Mouse (Mus musculus): ENCODE results near the gene Fstl4.

The Fstl4 gene

DNA sequence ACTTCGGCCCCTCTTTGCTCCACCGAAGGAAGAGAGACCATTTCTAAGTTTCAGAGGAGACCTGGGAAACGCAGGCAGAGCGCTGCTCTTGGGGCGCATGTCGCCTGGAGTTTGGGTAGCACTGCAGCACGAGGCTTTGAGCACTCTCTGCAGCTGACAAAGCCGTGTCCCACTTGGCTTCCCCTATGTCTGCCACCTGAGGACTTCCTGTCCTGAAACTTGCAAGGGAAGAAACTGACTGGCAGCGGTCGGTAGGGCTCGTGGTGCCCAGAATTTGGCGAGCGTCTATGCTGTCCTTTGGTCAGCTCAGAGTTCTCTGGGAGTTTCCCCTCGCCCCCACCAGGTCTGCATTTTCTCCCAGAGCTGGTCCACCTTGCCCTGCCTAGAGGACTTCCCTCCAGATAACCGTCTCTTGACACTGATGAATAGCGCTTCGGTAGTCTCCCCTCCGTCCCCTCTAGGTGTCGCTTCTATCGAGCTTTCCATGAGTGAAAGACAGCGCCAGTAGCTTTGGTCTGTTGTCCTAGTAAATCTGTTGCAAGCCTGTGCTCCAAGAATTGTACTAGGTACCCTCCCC is 1.3 kb downstream of the Fstl4 start:
- no peak for DNase-seq (ENCODE audit: extremely low spot score, low read depth, low spot score)

DNA sequence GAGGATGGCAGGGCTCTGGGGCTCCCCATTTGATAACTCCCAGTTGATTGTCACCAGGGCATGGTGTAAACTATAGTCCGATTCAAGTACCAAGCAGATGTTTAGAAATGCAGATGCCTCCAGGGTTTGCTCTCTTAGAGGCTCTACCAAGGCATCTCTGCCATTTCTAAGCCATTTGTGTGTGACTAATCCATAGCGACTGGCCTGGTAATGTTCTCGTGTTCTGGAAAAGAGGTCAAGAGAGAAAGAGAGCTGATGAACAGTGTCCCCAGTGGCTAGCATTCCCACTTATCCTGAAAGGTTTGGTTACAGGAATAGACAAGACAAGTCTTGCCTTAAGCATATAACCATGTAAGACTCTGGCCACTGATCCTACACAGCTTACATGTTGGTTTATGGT is 3.5 kb downstream of the Fstl4 start:
- no peak for DNase-seq (ENCODE audit: extremely low spot score, low read depth, low spot score)

DNA sequence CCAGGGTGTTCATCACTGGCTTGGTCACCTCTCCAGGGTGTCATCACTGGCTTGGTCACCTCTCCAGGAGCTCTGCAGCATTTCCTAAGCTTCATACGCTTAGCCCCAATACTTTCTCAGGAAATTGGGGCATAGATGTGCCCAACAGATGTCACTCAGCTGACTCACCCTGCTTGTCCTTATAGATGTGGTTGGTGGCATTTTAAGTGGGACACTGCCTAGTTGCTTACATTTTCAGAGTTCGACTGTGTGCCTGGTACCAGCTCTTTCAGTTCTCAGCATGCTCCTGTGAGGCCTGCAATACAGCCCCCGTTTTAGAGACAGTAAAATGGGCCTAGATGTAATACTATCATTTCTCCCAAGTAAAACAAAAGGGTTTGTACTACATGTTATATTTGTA is 8.6 kb downstream of the Fstl4 start:
- no peak for DNase-seq (ENCODE audit: extremely low spot score, low read depth, low spot score)

DNA sequence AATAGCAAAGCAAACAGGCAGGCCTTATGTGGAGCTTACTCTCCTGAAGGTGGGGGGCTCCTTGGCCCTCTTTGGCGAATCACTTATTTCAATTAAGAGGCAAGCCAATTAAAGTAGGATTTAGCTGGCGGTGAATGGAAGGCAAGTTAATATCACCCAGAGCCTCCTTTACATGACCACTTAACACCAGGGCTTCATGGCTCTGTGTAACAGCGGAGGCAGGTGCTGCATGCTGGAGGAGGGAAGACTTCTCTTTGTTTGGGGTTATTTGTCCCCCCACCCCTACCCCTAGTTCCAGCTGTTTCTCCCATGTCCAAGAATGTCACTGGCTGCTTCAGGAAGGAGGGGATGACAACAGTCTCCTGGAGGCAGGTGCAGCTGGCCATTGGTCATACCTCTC is 10.9 kb downstream of the Fstl4 start:
- DNase-seq (ENCODE audit: extremely low spot score, low read depth, low spot score) = no peak

DNA sequence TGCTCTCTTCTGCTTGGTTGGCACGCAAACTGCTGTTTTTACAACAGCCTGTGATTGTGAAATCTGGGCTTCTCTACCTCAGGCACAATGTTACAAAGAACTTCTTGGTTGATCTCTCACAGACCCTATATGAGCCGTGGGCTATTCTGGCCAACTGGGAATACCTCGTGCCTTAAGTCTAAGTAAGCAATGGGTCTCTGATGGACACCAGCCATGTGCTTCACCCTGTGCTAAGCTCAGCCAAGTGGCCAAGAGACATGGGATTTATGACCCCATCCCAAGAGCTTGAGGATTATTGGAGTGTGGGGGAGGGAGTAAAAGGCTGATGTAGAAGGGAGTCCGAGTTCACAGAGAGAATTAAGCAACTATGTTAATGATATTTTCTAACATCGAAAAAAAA is 18.0 kb downstream of the Fstl4 start:
- DNase-seq (ENCODE audit: extremely low spot score, low read depth, low spot score) = no peak

DNA sequence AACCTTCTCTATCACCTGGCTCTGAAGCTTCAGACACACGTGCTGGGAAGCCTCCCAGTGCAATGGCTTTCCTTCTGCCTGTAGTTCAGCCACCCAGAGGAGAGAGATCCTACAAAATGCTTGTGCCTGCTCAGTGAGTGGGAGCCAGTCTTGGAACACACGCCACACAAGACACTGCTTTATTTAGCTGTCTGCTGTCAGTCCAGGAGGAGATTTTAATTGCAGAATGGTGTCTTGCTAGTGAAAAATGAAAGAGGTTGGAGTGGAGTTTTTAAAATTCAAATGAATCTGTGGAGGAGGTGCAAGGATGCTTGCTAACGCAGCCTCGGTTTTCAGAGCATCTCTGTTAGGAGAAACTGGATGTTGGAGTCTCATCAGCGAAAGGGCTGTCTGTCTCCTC is 29.9 kb downstream of the Fstl4 start:
- DNase-seq (ENCODE audit: extremely low spot score, low read depth, low spot score) = no peak

DNA sequence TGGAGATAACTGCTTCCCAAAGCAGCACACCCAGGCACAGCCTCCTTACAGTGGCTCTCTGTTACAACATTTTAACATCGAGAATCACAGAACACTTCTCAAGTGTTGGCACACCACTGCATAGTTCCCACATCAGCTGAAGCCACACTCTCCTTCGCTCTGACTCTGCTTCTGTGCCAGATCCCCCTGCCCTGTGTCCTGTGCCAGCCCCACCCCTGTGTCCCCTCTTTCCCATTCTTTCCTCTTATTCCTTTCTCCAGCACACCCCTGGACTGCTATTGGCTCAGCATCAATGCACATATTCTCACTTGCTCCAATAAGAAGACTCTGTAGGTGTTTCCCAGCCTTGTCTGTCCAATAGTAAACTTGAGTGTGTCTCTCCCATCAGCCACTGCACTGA is 45.1 kb downstream of the Fstl4 start:
- DNase-seq (ENCODE audit: extremely low spot score, low read depth, low spot score) = no peak

DNA sequence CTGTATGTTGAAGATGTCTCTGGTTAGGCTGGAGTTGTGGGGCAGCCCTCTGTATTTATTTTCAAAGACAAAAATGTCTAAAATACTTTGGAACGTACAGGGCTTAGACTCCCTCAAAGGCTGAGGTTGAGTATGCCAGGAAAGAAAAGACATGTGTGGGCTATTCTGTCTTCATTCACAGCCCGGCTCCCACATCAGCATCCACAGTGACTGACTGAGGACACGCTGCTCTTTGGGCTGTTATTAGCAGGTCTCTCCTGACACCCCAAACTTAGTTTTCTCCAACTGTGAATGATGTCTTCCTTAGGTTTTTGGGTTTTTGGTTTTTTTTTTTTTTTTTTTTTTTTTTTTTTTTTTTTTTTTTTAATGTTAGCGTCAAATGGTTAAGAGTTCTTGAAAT is 51.6 kb downstream of the Fstl4 start:
- DNase-seq (ENCODE audit: extremely low spot score, low read depth, low spot score) = no peak

DNA sequence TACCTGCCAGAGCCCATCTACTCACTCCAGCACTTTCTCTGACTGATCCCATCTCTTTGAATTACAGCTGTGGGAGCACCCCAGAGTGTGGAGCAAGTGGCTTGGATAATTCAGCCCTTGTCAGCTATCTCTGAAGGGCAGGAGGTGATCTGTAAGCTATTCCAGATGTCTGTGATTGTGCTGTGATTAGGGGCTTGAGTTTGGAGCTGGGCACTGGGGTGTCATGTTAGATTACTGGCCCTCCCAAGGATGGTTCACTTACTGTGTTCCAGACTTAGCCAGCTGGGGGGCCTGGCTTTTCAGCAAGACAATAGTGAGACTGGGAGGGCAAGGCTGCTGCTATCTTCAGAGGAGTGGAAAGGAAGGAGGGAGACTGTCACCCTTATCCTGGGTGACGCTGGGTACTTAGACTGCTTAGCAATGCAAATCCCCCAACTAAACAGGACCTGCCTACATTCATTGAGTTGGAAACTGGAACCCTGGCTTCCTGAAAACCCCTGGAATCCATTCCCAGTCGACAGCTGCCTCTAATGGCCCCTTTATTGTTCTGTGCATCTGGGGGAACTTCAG is 56.0 kb downstream of the Fstl4 start:
- no peak for DNase-seq (ENCODE audit: extremely low spot score, low read depth, low spot score)

DNA sequence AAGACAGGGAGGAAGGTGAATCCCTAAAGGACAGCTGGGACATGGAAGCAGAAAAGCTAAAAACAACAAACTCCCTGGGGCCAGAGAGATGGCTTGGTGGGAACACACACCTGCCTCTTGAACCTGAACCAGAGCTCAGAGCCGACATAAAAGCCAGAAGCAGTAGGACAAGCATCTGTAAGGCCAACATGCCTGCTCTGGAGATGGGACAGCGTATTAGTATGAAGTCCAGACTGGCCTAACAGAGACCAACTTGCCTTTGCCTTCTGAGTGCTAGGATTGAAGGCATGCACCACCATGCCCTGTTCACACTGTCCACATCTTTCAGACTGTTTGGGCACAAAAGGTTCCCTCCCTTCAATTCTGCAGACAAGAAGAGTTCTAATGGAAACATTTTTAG is 62.2 kb downstream of the Fstl4 start:
- DNase-seq (ENCODE audit: extremely low spot score, low read depth, low spot score) = no peak

DNA sequence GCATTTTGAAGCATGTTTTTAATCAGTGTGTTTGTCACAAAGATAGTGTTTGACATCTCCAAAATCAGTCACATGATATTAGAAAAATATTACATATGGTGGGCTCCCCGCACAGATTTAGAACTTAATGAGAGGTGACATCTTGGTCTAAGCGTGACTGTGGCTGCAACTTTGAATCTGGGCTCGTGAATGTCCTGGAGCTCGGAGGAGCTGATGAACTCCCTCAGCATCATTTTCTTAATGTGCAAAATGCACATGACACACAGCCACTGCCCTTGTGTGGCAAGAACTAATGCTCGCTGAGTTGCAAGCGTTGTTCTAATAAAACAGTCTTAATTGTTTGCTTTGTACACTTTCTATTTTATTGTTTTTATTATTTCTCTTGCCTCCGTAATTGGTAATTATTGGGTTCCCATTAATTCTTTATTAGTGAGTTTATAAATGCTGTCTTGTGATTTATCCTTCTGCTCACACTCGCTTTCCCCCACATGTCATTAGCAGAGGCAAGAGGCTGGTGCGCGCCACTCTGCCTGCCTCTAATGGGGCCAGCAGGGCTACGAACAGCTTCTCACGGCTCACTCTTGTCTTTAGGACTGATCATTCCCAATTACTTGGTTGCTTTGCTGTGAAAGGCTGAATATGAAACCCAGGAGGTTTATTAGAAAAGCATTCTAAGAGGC is 67.3 kb downstream of the Fstl4 start:
- peak; percentile 8 for DNase-seq (ENCODE audit: extremely low spot score, low read depth, low spot score)

DNA sequence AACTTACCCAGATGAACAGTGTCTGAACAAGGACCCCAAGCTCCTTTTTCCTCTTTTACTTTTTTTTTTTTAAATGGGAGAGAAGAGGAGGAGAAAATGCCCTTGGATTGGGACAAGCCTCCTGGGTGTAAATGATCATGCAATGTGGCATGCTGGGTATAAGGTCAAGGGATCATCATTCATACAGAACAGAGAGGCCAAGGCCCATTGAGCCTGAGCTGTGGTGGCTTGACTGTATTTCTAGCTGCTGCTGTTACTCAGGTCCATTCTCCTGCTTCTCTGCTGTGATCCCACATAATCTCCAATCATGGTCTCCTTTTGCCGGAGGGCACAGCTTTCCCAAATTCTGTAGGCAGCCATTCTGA is 67.9 kb downstream of the Fstl4 start:
- DNase-seq (ENCODE audit: extremely low spot score, low read depth, low spot score) = no peak

DNA sequence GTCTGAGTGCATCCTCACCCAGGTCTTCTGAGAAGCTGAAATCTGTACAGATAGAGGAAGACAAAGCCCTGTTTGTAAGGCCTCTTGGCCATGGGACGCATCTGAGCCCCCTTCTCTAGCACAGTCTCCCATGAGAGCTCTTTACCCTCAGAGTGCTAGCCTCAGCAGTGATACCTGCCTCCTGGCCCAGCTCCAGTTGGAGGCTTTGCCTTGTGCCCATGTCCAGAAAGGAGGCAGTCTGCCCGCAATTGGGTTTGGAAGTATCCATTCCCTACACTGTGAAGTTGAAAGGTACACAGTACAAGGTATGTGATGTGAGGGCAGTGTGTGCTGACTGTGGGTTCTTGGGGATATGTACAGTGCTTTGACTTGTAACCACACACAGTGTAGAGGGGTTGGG is 84.3 kb downstream of the Fstl4 start:
- no peak for DNase-seq (ENCODE audit: extremely low spot score, low read depth, low spot score)

DNA sequence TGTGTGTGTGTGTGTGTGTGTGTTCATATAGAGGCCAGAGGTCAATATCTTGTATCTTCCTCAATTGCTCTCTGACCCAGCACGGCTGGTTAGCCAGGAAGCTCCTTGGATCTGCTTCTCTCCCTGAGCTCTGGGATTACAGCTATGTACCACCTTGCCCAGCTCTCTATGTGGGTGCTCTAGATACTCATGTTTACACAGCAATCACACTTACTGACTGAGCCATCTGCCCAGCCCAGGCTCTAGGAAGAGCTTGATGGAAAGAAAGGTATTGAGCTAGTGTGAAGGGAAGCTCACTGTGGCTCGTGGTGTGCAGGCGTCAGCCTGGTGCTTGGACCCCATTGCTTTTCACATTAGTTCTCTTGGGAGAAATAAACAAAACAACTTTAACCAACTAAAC is 85.6 kb downstream of the Fstl4 start:
- DNase-seq (ENCODE audit: extremely low spot score, low read depth, low spot score) = no peak

DNA sequence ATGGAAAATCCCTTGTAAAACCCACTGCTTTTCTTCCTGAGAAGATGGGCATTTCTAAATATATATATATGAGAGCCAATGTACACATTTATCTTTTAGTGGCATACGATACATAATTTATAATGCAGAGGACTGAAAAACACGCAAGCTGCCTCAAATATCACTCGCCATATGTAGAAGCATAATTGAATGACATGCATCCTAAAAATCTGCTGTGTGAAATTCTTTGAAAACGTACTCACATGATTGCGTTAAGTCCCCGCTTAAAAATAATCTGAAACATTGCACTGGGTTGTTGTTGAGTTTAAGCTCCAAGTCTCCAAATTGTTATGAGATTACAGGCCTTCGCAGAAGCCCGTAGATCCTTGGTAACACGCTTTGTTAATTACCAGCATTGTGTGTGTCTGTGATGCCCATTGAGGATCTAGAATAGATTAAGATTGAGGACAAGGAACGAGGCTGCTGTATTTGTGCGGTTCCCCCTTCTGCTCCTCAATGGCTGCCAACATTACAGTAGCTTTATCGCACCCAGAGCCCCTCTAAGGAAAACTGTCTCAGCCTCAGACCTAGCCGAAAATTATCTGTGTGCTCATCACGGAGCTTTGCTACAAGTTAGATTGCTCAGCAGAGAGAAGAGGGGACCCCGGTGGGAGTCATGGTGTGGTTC is 108.5 kb downstream of the Fstl4 start:
- no peak for DNase-seq (ENCODE audit: extremely low spot score, low read depth, low spot score)

DNA sequence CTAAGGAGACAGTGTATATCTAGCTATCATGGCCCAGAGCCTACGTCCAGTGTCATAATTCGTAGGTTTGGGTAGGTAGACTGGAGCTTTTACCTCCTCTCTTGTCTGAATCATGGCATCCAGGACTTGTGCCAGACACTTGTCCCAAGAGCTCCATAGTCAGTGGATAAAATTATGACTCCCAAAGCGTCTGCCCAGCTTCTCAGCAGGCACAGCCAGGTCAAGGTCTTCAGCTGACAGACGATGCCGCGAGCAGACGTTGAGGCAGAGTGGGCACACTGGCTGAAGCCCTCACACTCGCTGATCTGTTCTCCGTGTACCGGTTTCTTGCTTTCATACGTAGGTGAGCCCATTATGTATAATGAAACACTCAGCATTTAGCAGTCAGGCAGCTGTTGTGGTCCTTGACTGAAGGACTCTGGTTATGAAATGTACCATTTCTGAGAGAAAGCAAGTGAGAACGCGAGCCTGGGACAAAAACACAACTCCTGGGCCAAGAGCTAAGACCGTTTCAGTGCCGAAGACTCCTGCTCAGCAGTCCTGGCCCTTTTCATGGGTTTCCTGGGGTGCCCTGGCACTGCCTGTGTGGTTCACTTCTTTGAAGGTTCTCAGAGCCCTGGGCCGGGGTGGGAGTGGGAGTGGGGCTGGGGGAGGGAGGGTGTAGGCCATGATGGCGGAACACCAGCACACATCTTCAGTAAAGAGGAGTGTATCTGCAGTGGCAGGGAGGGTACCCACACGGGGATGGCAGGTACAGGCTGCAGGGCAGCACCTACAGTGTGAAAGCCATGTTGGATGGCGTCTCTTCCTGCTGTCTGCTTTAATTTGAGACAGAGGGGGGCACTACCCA is 111.7 kb downstream of the Fstl4 start:
- no peak for DNase-seq (ENCODE audit: extremely low spot score, low read depth, low spot score)

DNA sequence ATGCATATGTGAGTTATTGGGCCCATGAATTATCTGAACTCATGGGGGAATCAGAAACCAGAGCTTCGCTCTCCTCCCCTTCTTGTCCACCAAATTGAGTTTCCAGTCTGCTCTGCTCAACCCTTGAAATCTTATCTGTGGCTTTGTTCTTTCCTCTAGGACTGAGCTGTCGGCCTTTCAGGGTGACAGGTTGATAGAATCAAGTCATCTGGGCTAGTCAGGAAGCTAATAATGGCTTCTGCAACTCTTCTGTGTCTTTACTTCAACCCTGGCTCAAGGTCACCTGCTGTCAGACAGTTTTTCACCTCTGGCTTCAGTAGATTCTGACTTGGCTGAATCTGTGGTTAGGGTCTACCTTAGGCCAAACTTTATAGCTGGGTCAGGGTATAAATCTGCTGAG is 113.2 kb downstream of the Fstl4 start:
- DNase-seq (ENCODE audit: extremely low spot score, low read depth, low spot score) = no peak

DNA sequence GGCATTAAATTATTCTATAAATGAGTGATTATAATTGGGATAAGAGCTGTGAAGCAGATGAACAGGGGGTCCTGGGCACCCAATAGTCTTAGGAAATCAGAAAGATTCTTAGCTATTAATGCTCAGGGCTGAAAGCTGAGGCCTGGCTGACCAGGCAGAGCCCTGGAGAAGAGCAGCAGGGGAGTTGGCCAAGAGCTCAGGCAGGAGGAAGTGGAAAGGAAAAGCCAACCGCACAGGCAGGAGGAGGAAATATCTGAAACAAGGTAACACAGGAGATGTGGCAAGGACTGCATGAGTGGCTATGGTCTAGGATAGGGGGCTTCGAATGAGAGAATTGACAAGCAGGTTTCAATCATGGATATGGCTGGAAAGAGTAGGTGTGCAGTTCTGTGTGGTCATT is 115.5 kb downstream of the Fstl4 start:
- no peak for DNase-seq (ENCODE audit: extremely low spot score, low read depth, low spot score)

DNA sequence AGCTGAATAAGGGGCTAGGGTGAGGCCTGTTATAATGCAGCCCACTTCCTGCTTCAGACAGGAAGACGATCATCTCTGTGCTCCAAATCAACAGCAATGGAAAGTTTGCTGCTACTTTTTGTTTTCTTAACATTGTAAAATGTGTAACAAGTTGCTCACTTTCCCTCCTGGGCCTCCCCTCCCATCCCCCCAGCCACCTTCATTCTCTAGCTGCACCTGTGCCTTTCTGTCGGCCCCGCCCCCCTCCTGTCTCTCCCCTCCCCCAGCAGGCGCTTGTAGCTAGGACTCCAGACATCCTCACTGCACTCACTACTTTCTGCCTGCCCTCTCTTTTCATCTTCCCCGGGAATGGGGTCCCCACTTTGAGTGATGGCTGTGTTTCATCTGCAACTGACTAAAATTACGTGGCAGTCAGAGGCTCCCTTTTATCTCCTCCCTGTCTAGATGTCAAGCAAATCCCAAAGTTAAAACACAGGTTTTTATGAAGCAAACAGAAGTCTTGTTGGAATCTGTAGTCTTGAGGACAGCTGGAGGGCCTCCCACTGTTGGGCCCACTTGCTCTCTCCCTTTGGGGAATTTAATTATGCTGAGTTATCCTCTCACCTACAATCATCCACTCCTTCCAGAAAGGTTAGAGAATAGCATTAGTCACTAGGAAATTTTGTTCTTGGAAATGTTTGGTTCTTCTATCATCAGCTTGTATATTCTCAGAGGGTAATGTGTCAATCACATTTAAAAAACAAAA is 122.3 kb downstream of the Fstl4 start:
- DNase-seq (ENCODE audit: extremely low spot score, low read depth, low spot score) = no peak

DNA sequence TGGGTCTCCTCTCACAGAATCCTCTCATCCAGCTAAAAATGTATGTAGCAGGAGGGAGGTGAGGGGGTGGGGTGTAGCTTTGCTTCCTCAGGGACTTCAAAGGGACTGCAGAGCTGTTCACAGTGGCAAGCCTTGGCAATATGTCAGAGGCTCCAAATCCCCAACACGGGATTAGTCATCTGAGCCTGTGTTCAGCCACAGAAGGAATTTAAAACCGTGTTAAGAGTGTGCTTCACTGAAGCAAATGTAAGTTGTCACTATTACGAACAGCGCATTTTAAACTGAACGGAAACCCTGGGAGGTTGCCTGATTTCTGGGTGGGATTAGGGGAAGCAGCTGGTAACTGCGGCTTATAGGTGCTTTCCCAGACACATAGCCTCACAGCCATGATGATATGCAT is 123.7 kb downstream of the Fstl4 start:
- DNase-seq (ENCODE audit: extremely low spot score, low read depth, low spot score) = no peak

DNA sequence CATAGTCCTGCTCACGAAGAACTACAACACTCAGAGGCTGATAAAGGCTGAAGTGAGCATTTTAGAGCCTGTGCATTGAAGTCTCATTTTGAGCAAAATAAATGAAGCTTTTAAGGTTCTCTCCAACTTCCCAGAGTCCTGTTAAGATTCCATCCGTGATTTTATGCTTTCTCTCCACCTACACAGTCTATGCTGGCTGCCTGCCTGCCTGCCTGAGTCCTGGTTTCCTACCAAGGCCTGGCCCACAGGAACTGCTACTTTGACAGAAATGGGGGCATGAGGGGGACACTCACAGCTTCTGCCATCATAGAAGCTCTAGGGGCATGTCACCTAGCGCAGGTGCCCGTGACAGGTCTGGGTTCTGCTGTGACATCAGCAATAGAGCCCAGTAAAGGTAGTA is 125.1 kb downstream of the Fstl4 start:
- DNase-seq (ENCODE audit: extremely low spot score, low read depth, low spot score) = no peak
